Mouse (Mus musculus): ENCODE data around the gene Trib2. TPM values are rescaled to one million over a fixed set of nuclear protein-coding genes. Genes with fewer than 3 reads are reported as not detected.

Trib2 gene
- total RNA-seq, 1 experiment = 5.1 TPM

DNA sequence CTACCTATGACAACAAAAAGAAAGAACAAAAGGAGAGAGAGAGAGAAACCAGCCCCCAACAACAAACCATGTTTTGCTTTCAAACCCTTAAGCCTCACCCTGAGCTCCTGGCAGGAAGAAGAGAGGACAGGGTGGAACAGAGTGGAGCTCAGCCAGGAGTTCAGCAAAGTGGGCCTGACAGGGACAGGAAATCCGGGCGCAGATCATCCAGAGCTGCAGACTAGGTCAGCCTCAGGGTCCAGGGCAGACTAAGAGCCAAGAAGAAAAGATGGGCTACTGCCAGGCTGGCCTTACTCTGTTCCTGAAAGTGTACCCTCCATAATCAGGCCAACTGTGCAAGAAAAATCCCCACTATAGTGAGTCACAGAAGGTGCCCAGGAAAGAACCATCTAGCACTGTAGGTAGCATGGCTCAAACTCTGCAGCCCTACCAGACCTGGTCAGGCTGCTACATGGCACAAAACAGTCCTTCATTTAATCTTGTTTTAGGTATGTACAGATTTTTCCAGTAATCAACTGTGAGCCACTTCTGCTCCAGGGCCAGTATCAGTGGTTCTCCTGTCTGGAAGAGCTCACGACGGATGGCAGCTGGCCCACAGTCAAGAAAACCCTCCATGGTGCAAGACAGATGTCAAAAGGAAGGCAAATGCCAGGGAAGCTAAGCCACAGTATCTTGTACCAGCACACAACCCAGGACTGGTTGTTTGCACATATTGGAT is 16.4 kb downstream of the Trib2 start:
- Histone ChIP-seq H3K36me3 (ENCODE audit: control insufficient read depth, insufficient read depth, low read length, poor library complexity, severe bottlenecking) (no peaks in the 10 kb centered on the region), H3K4me3 (ENCODE audit: insufficient read depth in 1 of 2, low read depth in 1 of 2, low read length in 2 of 2, poor library complexity in 1 of 2, severe bottlenecking in 1 of 2) (no peak overlapping the region), H3K4me1 (ENCODE audit: control insufficient read depth in 2 of 2, insufficient read depth in 2 of 2, low read length in 2 of 2, poor library complexity in 1 of 2) (no peaks in the 10 kb centered on the region), H3K9me3 (ENCODE audit: control insufficient read depth, insufficient read depth, low read depth, low read length) (no peaks in the 10 kb centered on the region), H3K9ac (ENCODE audit: insufficient read depth, low read depth, low read length, poor library complexity, severe bottlenecking) (no peak overlapping the region), H3K27ac (ENCODE audit: insufficient read depth, low read depth, low read length, poor library complexity, severe bottlenecking) (no peak overlapping the region)
- no peak for TF ChIP-seq MAFK (IDR thresholded peaks at IDR 0.05; ENCODE audit: insufficient read depth, low read depth, low read length)
- no peak for TF ChIP-seq ZC3H11A (IDR thresholded peaks at IDR 0.05; ENCODE audit: borderline replicate concordance, low read depth, low read length)
- TF ChIP-seq ZNF384 (IDR thresholded peaks at IDR 0.05; ENCODE audit: low read depth, low read length) = no peak
- TF ChIP-seq HCFC1 (IDR thresholded peaks at IDR 0.05; ENCODE audit: borderline replicate concordance, insufficient read depth, low read length) = no peak
- TF ChIP-seq CHD2 (IDR thresholded peaks at IDR 0.05; ENCODE audit: low read depth, low read length) = no peak
- DNase-seq (ENCODE audit: low read depth, low spot score) = no peak
- in situ Hi-C loops (cut with MboI; ENCODE audit: low sequenced_read_pairs in 2 of 2, unreplicated experiment in 2 of 2) = no loop called here

DNA sequence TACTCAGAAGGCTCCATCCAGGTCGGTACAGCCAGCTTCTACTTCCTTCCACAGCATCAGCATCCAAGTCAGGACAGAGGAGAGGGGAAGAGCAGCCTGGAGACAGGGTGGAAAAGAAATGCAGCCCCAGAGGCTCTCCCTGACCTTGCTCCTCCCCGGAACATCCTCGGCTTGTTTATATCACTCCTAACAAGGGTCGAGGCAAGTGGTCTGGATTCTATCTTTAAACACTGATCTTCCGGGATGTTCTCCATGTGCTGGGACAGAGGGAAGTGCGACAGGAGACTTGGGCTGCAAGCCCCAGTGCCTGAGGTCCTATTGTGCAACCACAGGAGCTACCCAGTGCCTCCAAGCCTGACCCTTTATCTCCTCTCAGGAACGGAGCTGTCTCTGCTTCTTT is 18.7 kb downstream of the Trib2 start:
- no peak overlapping the region for H3K27ac ChIP-seq (ENCODE audit: insufficient read depth, low read depth, low read length, poor library complexity, severe bottlenecking)
- no peak overlapping the region for H3K9ac ChIP-seq (ENCODE audit: insufficient read depth, low read depth, low read length, poor library complexity, severe bottlenecking)
- H3K4me1 ChIP-seq (ENCODE audit: control insufficient read depth in 2 of 2, insufficient read depth in 2 of 2, low read length in 2 of 2, poor library complexity in 1 of 2) = no peaks in the 10 kb centered on the region
- no peak for DNase-seq (ENCODE audit: low read depth, low spot score)
- H3K36me3 ChIP-seq (ENCODE audit: control insufficient read depth, insufficient read depth, low read length, poor library complexity, severe bottlenecking) = no peaks in the 10 kb centered on the region
- no peak overlapping the region for H3K4me3 ChIP-seq (ENCODE audit: insufficient read depth in 1 of 2, low read depth in 1 of 2, low read length in 2 of 2, poor library complexity in 1 of 2, severe bottlenecking in 1 of 2)
- in situ Hi-C loops (cut with MboI; ENCODE audit: low sequenced_read_pairs in 2 of 2, unreplicated experiment in 2 of 2) = no loop called here
- H3K9me3 ChIP-seq (ENCODE audit: control insufficient read depth, insufficient read depth, low read depth, low read length) = no peaks in the 10 kb centered on the region
- TF ChIP-seq MAFK (IDR thresholded peaks at IDR 0.05; ENCODE audit: insufficient read depth, low read depth, low read length) (no peak), ZNF384 (IDR thresholded peaks at IDR 0.05; ENCODE audit: low read depth, low read length) (no peak), HCFC1 (IDR thresholded peaks at IDR 0.05; ENCODE audit: borderline replicate concordance, insufficient read depth, low read length) (no peak), CHD2 (IDR thresholded peaks at IDR 0.05; ENCODE audit: low read depth, low read length) (no peak), ZC3H11A (IDR thresholded peaks at IDR 0.05; ENCODE audit: borderline replicate concordance, low read depth, low read length) (no peak)

DNA sequence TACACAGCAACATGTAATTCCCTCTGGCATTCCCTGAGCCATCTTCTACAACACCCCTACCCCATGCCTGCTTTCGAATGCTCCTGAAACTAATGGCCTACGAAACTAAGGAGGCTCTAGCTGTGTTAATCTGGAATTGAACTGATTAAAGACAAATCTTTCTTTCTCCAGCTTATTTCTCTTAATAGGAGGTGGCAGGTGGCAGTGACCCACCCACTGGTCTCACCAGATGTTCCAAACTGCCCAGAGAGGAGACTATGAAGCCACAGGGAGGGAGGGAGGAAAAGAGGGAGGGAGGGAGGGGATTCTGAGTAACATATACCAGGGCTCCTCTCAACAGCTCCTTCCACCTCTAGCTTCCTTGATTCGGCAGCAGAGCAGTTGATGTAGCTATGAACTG is 20.8 kb downstream of the Trib2 start:
- Histone ChIP-seq H3K9ac (ENCODE audit: insufficient read depth, low read depth, low read length, poor library complexity, severe bottlenecking) (no peak overlapping the region), H3K36me3 (ENCODE audit: control insufficient read depth, insufficient read depth, low read length, poor library complexity, severe bottlenecking) (no peaks in the 10 kb centered on the region), H3K4me1 (ENCODE audit: control insufficient read depth in 2 of 2, insufficient read depth in 2 of 2, low read length in 2 of 2, poor library complexity in 1 of 2) (no peaks in the 10 kb centered on the region), H3K4me3 (ENCODE audit: insufficient read depth in 1 of 2, low read depth in 1 of 2, low read length in 2 of 2, poor library complexity in 1 of 2, severe bottlenecking in 1 of 2) (no peak overlapping the region), H3K9me3 (ENCODE audit: control insufficient read depth, insufficient read depth, low read depth, low read length) (no peaks in the 10 kb centered on the region), H3K27ac (ENCODE audit: insufficient read depth, low read depth, low read length, poor library complexity, severe bottlenecking) (no peak overlapping the region)
- TF ChIP-seq ZC3H11A (IDR thresholded peaks at IDR 0.05; ENCODE audit: borderline replicate concordance, low read depth, low read length) (no peak), CHD2 (IDR thresholded peaks at IDR 0.05; ENCODE audit: low read depth, low read length) (no peak), HCFC1 (IDR thresholded peaks at IDR 0.05; ENCODE audit: borderline replicate concordance, insufficient read depth, low read length) (no peak), MAFK (IDR thresholded peaks at IDR 0.05; ENCODE audit: insufficient read depth, low read depth, low read length) (no peak)
- in situ Hi-C loops (cut with MboI; ENCODE audit: low sequenced_read_pairs in 2 of 2, unreplicated experiment in 2 of 2) = no loop called here
- no peak for DNase-seq (ENCODE audit: low read depth, low spot score)

DNA sequence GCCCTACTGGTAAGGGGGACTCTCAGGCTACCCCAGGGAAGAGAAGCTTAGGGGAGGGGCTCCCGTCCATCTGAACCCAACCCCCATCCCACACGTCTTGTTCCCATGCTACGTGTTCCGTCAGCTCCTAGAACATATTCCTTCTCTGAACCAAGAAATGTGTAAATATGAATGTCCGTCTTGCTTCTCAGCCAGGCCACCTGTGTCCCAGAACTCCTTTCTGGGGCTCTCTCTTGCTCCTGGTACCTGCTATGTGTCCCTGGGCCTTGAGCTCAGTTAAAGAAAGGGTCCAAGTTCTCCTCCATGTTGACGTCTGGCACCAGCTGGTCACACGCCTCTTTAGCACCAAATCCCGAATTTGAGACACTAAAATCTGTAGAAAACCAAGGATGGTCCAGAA is 23.4 kb downstream of the Trib2 start:
- Histone ChIP-seq H3K36me3 (ENCODE audit: control insufficient read depth, insufficient read depth, low read length, poor library complexity, severe bottlenecking) (no peaks in the 10 kb centered on the region), H3K27ac (ENCODE audit: insufficient read depth, low read depth, low read length, poor library complexity, severe bottlenecking) (no peak overlapping the region), H3K4me3 (ENCODE audit: insufficient read depth in 1 of 2, low read depth in 1 of 2, low read length in 2 of 2, poor library complexity in 1 of 2, severe bottlenecking in 1 of 2) (no peak overlapping the region), H3K4me1 (ENCODE audit: control insufficient read depth in 2 of 2, insufficient read depth in 2 of 2, low read length in 2 of 2, poor library complexity in 1 of 2) (no peaks in the 10 kb centered on the region), H3K9me3 (ENCODE audit: control insufficient read depth, insufficient read depth, low read depth, low read length) (no peaks in the 10 kb centered on the region), H3K9ac (ENCODE audit: insufficient read depth, low read depth, low read length, poor library complexity, severe bottlenecking) (no peak overlapping the region)
- TF ChIP-seq CHD2 (IDR thresholded peaks at IDR 0.05; ENCODE audit: low read depth, low read length) (no peak), HCFC1 (IDR thresholded peaks at IDR 0.05; ENCODE audit: borderline replicate concordance, insufficient read depth, low read length) (no peak), ZC3H11A (IDR thresholded peaks at IDR 0.05; ENCODE audit: borderline replicate concordance, low read depth, low read length) (no peak), ZNF384 (IDR thresholded peaks at IDR 0.05; ENCODE audit: low read depth, low read length) (no peak), MAFK (IDR thresholded peaks at IDR 0.05; ENCODE audit: insufficient read depth, low read depth, low read length) (no peak)
- in situ Hi-C loops (cut with MboI; ENCODE audit: low sequenced_read_pairs in 2 of 2, unreplicated experiment in 2 of 2) = no loop called here
- DNase-seq (ENCODE audit: low read depth, low spot score) = no peak

Data from ES-E14 (cell line).